Mouse (Mus musculus) midbrain, embryonic 11.5 days (tissue): ENCODE measurements at regions not wholly inside any gene's neighbourhood (a gene's known extent, or its start where the extent isn't known, plus 50 kb on each side); places are given as distances from the start of the nearest gene placed in this dataset.

Experiments used
- ATAC-seq: fragments of 200-750 bp; cut with Nextera tagmentation; 2 replicates; pipeline ENCODE4 v1.8.0; 2017; ENCODE audit warnings: moderate TSS enrichment, moderate library complexity; ENCODE audit not compliant: low FRiP score
- DNase-seq: peaks from one replicate; pipeline ENCODE4 v3.0.0; 2015; ENCODE audit warnings: low spot score; ENCODE audit errors: missing footprints
- H3K27ac ChIP-seq: fragments of 300-500 bp; sonication (generic); 2 replicates; pipeline ENCODE4 v1.5.1; 2014; ENCODE audit warnings: low read depth, low read length
- H3K27me3 ChIP-seq: fragments of 300-500 bp; sonication (generic); 2 replicates; pipeline ENCODE4 v1.6.1; 2014; ENCODE audit warnings: mild to moderate bottlenecking, low read length, moderate library complexity, mixed read lengths; ENCODE audit not compliant: control insufficient read depth, insufficient read depth
- H3K36me3 ChIP-seq: fragments of 300-500 bp; sonication (generic); 2 replicates; pipeline ENCODE4 v1.6.1; 2014; ENCODE audit warnings: mild to moderate bottlenecking, low read length, moderate library complexity, mixed read lengths; ENCODE audit not compliant: control insufficient read depth, insufficient read depth
- H3K4me1 ChIP-seq: fragments of 300-500 bp; sonication (generic); 2 replicates; pipeline ENCODE4 v1.6.1; 2014; ENCODE audit warnings: low read length; ENCODE audit not compliant: control insufficient read depth, insufficient read depth
- H3K4me2 ChIP-seq: fragments of 300-500 bp; sonication (generic); 2 replicates; pipeline ENCODE4 v1.6.1; 2014; ENCODE audit warnings: mild to moderate bottlenecking, moderate library complexity
- H3K4me3 ChIP-seq: fragments of 300-500 bp; sonication (generic); 2 replicates; pipeline ENCODE4 v1.5.1; 2014; ENCODE audit warnings: low read depth, low read length
- H3K9ac ChIP-seq: fragments of 300-500 bp; sonication (generic); 2 replicates; pipeline ENCODE4 v1.6.1; 2014; ENCODE audit warnings: low read length
- H3K9me3 ChIP-seq: fragments of 300-500 bp; sonication (generic); 2 replicates; pipeline ENCODE4 v1.6.1; 2016; ENCODE audit warnings: low read length; ENCODE audit not compliant: control insufficient read depth
- WGBS: fragments of 180-500 bp; shearing (Covaris S2); extraction: QIAGEN DNeasy Blood & Tissue Kit; methylation state at CpG from one replicate; pipeline ENCODE4 v1.1.7; 2014; 5-methylcytosine and 5-hydroxymethylcytosine counted together

DNA sequence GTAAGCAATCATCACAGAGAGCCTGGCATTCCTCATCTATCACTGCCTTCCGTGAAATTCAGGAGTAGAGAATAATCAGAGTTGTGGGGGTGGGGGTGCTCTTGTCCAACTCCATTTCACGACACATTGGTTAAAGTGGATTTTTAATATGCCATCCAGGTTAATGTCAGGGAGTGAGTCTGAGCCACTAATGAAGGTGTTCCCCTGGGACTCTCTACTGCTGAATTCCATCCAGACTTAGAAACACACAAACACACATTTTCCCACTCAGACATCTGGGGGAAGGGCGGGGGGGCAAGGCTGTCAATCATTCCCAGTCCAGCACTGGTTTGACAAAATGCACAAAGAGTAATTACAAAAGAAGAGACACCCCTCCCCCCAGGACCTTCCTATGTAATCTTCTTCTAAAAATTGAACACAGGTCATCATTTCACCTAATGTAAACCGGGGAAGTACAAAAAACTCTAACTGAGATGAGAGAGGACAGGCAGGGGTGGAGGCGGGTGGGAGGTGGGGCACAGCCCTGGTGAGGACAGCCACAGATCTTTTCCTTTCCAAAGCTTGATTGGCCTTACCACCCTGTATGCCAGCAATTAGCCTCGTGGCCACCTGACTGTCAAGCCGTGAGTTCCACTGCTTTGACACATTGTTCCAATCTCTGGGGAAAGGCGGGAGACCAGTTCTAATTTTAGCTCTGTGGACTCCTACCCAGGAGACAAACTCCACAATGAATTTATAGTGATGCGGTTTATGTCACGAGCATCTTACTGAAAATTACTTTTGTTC is 76.5 kb upstream of the Bach2 start:
- Histone ChIP-seq H3K9me3 (no peaks in the 10 kb centered on the region), H3K4me2 (no peak overlapping the region), H3K9ac (no peak overlapping the region), H3K36me3 (no peaks in the 10 kb centered on the region), H3K4me3 (no peak overlapping the region), H3K27ac (no peak overlapping the region), H3K4me1 (peaks cover 10% of the 10 kb centered on the region), H3K27me3 (no peaks in the 10 kb centered on the region)
- 61% methylated on average over 10 of the region's 10 CpGs for WGBS
- DNase-seq (no peak), ATAC-seq (no peak)

DNA sequence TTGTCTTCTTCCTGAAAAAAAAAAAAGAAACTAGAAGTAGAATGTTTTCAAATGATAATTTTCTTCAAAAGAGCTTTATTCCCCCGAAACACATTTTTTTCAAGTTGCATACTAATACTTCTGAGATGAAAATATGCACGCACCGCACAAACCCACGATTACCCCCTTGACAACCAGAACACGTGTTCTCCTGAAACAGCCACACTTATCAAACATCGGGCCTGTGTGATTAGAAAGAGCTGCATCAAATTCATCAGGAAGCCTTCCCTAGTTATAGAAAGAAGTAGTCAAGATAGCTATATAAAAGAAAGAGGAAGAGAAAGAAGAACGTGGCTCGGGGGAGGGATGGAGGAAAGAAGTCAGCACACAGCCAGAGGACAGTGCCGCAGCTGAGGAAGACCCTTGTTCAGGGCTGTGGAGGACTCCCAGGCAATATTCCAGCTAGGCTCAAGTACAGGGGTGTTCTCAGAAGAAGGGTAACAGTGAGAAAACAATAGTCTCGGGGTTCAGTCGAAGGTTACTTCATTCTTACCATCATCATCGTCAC is 75.8 kb upstream of the Bach2 start:
- no peaks in the 10 kb centered on the region for H3K36me3 ChIP-seq
- H3K9ac ChIP-seq, result no peak overlapping the region
- DNase-seq (no peak), ATAC-seq (no peak)
- H3K27me3 ChIP-seq, result no peaks in the 10 kb centered on the region
- 91% methylated on average over 12 of the region's 12 CpGs for WGBS
- H3K27ac ChIP-seq, result no peak overlapping the region
- peaks cover 10% of the 10 kb centered on the region for H3K4me1 ChIP-seq
- H3K9me3 ChIP-seq, result no peaks in the 10 kb centered on the region
- no peak overlapping the region for H3K4me3 ChIP-seq
- no peak overlapping the region for H3K4me2 ChIP-seq

DNA sequence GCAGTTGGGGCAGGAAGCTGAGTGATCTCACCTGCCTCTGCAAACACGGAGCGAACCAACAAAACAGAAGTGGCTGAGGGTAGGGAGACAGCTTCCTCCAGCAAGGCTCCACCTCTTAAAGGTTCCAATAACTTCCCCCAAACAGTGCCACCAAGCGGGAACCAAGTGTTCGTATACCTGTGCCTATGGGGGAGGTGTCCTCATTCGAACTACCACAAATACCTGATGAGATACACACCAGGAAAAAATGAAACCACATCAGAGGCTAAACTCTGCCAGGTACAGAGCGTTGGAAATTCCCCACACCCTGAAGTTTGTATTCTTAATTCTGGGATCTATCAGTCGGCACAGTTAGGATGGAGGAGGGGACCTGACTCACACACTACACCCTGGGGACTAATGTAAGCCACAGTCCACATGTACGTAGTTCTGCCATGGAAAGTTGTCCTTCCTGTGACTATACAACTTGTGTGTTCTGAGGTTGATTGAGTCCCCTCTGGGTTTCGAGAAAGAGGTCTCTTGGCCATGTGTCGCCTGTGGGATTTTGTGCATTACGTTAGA is 74.4 kb upstream of the Bach2 start:
- Histone ChIP-seq H3K27ac (no peak overlapping the region), H3K9me3 (no peaks in the 10 kb centered on the region), H3K4me1 (peaks cover 10% of the 10 kb centered on the region), H3K4me2 (no peak overlapping the region), H3K4me3 (no peak overlapping the region), H3K9ac (no peak overlapping the region), H3K27me3 (no peaks in the 10 kb centered on the region), H3K36me3 (no peaks in the 10 kb centered on the region)
- ATAC-seq (no peak), DNase-seq (no peak)
- WGBS, result 90% methylated on average over 11 of the region's 11 CpGs

DNA sequence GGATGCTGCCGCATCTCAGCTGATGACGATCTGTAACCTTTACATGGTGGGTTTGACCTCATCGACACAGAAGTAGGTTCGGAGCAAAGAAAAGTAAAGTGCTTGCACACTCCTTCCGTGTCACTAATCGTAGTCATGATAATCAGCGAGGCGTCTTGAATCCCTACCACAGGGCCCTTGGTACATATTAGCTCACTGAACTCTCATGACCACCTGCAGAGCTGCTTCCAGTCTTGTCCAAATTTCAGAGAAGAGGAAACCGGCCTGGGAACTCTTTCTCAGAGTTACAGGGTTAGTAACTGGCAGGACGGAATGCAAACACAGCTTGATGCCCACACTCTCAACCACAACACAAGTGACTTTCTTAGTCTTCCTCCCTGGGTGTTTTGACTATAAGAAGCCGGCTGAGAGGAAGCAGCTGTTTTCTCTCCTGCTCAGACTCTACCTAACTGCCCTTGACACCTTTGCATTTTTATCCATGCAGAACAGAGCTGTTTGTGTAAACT is 73.8 kb upstream of the Bach2 start:
- no peaks in the 10 kb centered on the region for H3K9me3 ChIP-seq
- H3K36me3 ChIP-seq, result no peaks in the 10 kb centered on the region
- no peak overlapping the region for H3K27ac ChIP-seq
- DNase-seq, result no peak
- H3K4me1 ChIP-seq, result peaks cover 10% of the 10 kb centered on the region
- H3K27me3 ChIP-seq, result no peaks in the 10 kb centered on the region
- no peak for ATAC-seq
- no peak overlapping the region for H3K4me2 ChIP-seq
- H3K4me3 ChIP-seq, result no peak overlapping the region
- 75% methylated on average over 11 of the region's 11 CpGs for WGBS
- no peak overlapping the region for H3K9ac ChIP-seq

DNA sequence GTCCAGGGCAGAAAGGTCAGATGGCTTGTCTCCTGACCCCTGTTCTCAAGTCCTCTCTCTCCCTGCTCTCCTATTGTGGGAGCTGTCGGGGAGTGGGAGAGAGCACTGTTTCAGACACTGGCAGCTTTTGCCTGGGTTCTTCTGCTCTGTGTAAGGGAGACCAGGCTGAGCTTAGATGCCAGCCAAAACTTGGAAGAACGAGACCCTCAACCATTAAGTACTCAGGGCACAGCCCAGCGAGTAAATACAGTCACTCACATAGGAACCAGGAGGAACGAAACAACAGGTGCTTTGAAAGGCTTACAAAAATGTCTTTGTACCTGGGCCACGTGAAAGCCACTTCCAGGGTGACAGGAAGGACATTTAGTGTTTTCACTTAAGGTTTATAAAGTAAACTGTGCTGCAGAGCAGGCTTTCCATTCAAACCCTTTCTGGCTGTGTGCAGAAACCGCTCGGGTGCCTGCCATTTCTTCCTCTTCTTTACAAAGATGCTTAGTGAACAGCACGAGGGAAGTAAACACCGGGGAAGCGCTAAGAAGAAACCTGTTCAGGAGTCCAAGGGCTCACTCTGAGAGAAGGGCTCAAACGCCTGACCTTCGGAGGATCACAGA is 72.6 kb upstream of the Bach2 start:
- ATAC-seq (no peak), DNase-seq (no peak)
- peaks cover 10% of the 10 kb centered on the region for H3K4me1 ChIP-seq
- no peaks in the 10 kb centered on the region for H3K9me3 ChIP-seq
- H3K4me3 ChIP-seq, result no peak overlapping the region
- no peak overlapping the region for H3K27ac ChIP-seq
- no peak overlapping the region for H3K4me2 ChIP-seq
- 54% methylated on average over 12 of the region's 12 CpGs for WGBS
- no peak overlapping the region for H3K9ac ChIP-seq
- no peaks in the 10 kb centered on the region for H3K27me3 ChIP-seq
- no peaks in the 10 kb centered on the region for H3K36me3 ChIP-seq

DNA sequence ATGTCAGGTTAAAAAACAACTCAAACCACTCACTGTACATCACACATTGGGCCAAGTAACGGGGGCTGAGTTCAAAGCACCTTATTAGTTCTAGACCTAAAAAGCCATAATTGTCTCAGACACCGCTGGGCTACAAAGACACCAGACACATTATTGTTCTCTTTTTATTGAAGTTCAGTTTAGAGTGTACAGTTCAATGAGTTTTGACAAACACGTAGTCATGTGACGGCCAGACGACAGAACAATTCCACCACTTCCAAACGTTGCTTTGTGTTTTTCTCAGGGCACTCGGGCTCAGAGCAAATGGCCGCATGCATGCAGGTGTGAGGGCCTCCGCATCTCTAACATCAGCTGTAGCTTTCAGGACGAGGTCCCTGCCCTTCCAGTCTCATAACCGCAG is 71.5 kb upstream of the Bach2 start:
- Histone ChIP-seq H3K4me1 (peaks cover 6% of the 10 kb centered on the region), H3K27ac (no peak overlapping the region), H3K27me3 (no peaks in the 10 kb centered on the region), H3K4me3 (no peak overlapping the region), H3K4me2 (no peak overlapping the region), H3K9ac (no peak overlapping the region), H3K36me3 (no peaks in the 10 kb centered on the region), H3K9me3 (no peaks in the 10 kb centered on the region)
- WGBS, result 58% methylated on average over 11 of the region's 11 CpGs
- no peak for ATAC-seq
- DNase-seq, result no peak

DNA sequence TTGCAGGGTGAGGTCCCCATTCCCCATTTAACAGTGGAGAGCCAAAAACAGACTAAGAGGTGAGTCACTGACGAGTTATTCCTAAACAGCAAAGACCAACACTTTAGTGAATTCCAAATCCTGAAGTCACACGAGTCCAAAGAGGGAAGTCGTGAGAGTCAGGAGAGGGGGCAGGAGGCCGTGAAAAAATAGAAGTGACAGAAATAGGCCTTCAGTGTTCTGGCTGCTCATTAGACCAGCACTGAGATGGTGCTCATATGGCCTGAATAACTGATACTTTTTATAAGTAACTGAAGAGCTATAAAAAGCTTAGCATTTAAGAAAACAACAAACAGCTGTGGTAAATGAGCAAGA is 68.5 kb upstream of the Bach2 start:
- no peaks in the 10 kb centered on the region for H3K36me3 ChIP-seq
- H3K27ac ChIP-seq, result no peak overlapping the region
- 71% methylated on average over 4 of the region's 4 CpGs for WGBS
- no peak overlapping the region for H3K9ac ChIP-seq
- no peaks in the 10 kb centered on the region for H3K9me3 ChIP-seq
- DNase-seq (no peak), ATAC-seq (no peak)
- H3K4me2 ChIP-seq, result no peak overlapping the region
- H3K27me3 ChIP-seq, result no peaks in the 10 kb centered on the region
- no peak overlapping the region for H3K4me3 ChIP-seq
- peaks cover 3% of the 10 kb centered on the region; the same call in 1 of the 2 replicates for H3K4me1 ChIP-seq

DNA sequence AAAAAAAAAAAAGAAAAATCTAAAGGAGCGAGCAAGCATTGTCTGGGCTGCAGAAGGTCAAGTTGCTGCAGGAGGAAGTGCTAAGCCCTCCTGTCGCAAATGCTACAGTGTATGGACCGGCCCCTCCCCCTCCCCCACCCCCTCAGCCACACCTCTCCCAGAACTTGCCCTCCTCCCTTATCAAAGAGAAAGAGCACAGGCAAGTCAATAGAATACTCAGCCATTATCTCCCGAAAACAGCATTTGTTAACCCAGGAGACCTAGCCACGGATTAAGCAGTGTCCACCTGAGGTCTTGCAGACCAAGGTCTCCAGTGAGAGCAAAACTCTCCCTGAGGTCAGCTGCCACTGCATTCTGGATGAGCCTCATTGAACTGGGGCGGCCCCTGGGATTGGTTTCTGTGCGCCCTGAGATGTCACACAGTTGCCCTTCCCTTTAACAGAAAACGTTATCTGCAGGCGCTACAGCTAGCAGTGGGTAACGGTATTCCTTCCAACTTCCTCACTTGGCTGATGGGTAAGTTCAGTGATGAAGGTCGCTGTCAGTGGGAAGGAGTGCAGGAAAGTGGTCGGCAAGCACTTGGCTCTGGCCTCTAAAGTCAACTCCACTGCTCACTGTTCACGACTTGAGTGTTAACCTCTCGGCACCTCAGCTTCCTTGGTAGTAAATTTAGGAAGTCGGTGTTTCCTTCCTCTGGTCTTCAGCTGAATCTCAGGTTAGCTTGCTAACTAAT is 68.0 kb upstream of the Bach2 start:
- Histone ChIP-seq H3K4me2 (no peak overlapping the region), H3K4me1 (peaks cover 3% of the 10 kb centered on the region; the same call in 1 of the 2 replicates), H3K27ac (no peak overlapping the region), H3K4me3 (no peak overlapping the region), H3K36me3 (no peaks in the 10 kb centered on the region), H3K27me3 (no peaks in the 10 kb centered on the region), H3K9me3 (no peaks in the 10 kb centered on the region), H3K9ac (no peak overlapping the region)
- DNase-seq, result no peak
- WGBS, result 63% methylated on average over 15 of the region's 15 CpGs
- no peak for ATAC-seq
